Mouse (Mus musculus) layer of hippocampus, adult 11-12 months (tissue): Measurements from ENCODE around the gene Ubap1.

Experiments used
- DNase-seq: peaks from one replicate; pipeline ENCODE4 v3.0.0; 2022; ENCODE audit warnings: low spot score

Ubap1 gene

GRCm38 (mm10) chr4:41357154-41357553 is 8.4 kb downstream of the Ubap1 start:
- DNase-seq: no peak

- no peak for DNase-seq
Measured at GRCm38 (mm10) chr4:41358669-41359068, 9.9 kb downstream of the Ubap1 start.

GRCm38 (mm10) chr4:41359358-41359757 is 10.6 kb downstream of the Ubap1 start:
- no peak for DNase-seq

GRCm38 (mm10) chr4:41361059-41361458 is 12.3 kb downstream of the Ubap1 start:
- DNase-seq: no peak

GRCm38 (mm10) chr4:41368198-41368597 is 19.4 kb downstream of the Ubap1 start:
- no peak for DNase-seq

GRCm38 (mm10) chr4:41369702-41370437 is 21.1 kb downstream of the Ubap1 start:
- DNase-seq: no peak

- DNase-seq: no peak
Measured at GRCm38 (mm10) chr4:41377567-41377966, 28.8 kb downstream of the Ubap1 start.

GRCm38 (mm10) chr4:41381213-41381950 is 32.6 kb downstream of the Ubap1 start:
- DNase-seq: no peak

GRCm38 (mm10) chr4:41386412-41386975 is 37.7 kb downstream of the Ubap1 start:
- no peak for DNase-seq

- no peak for DNase-seq
Measured at GRCm38 (mm10) chr4:41387755-41388469, 39.1 kb downstream of the Ubap1 start.

- no peak for DNase-seq
Measured at GRCm38 (mm10) chr4:41388616-41389015, 39.8 kb downstream of the Ubap1 start.

GRCm38 (mm10) chr4:41389240-41389639 is 40.4 kb downstream of the Ubap1 start:
- DNase-seq: no peak

GRCm38 (mm10) chr4:41390122-41390521 is 41.3 kb downstream of the Ubap1 start:
- DNase-seq: peak; percentile 88

- DNase-seq: no peak
Measured at GRCm38 (mm10) chr4:41391015-41391414, 42.2 kb downstream of the Ubap1 start.

GRCm38 (mm10) chr4:41394651-41395050 is 45.9 kb downstream of the Ubap1 start:
- no peak for DNase-seq

GRCm38 (mm10) chr4:41398353-41398752 is 49.6 kb downstream of the Ubap1 start:
- no peak for DNase-seq

- no peak for DNase-seq
Measured at GRCm38 (mm10) chr4:41399904-41400303, 51.1 kb downstream of the Ubap1 start.

- DNase-seq: no peak
Measured at GRCm38 (mm10) chr4:41401167-41401566, 52.4 kb downstream of the Ubap1 start.

- DNase-seq: no peak
Measured at GRCm38 (mm10) chr4:41401573-41401972, 52.8 kb downstream of the Ubap1 start.

GRCm38 (mm10) chr4:41406597-41406996 is 57.8 kb downstream of the Ubap1 start:
- no peak for DNase-seq

GRCm38 (mm10) chr4:41407353-41407752 is 58.6 kb downstream of the Ubap1 start:
- DNase-seq: no peak

GRCm38 (mm10) chr4:41409341-41409740 is 60.5 kb downstream of the Ubap1 start:
- peak; percentile 38 for DNase-seq
